Mouse (Mus musculus): ENCODE results near the gene Msx1.

- TF ChIP-seq CTCF (IDR thresholded peaks at IDR 0.05) (no peak), POLR2A (IDR thresholded peaks at IDR 0.05; ENCODE audit: insufficient read depth, low read depth, low read length) (no peak)
Measured at GRCm38 (mm10) chr5:37783306-37783705, 41.1 kb downstream of the Msx1 start.
